Mouse (Mus musculus) A20 (cell line): ENCODE measurements around the gene Mas1.
"Not testable (repeated sequence)": the region's sequence is repeated elsewhere in the genome, so short reads cannot be mapped to it uniquely, and the experiment has no call there.

ENCODE experiments used
- DNase-seq: peaks from one replicate; pipeline ENCODE4 v3.0.0-alpha.2; 2011; ENCODE audit warnings: low read depth, low spot score

The Mas1 gene

GRCm38 (mm10) chr17:12868043-12868442 is at the start of gene Mas1:
Gene Mas1, minus strand, starts transcription at chr17:12868143.
- DNase-seq = no peak

GRCm38 (mm10) chr17:12916588-12917380 is 48.8 kb upstream of the Mas1 start:
- no peak for DNase-seq

GRCm38 (mm10) chr17:12915881-12916583 is 48.1 kb upstream of the Mas1 start, which contains the start of gene Mrpl18:
Gene Mrpl18, minus strand, starts transcription at chr17:12916345.
- DNase-seq = peak; percentile 100

GRCm38 (mm10) chr17:12915488-12915880 is 47.5 kb upstream of the Mas1 start, which contains the start of gene Tcp1:
Gene Tcp1, plus strand, starts transcription at chr17:12915701.
- peak; percentile 55 for DNase-seq

- DNase-seq = no peak
Measured at GRCm38 (mm10) chr17:12910391-12910790, 42.4 kb upstream of the Mas1 start.

GRCm38 (mm10) chr17:12909361-12910280 is 41.7 kb upstream of the Mas1 start, which contains the start of gene Pnldc1:
Gene Pnldc1, minus strand, starts transcription at chr17:12910230.
- DNase-seq = no peak

- DNase-seq = no peak
Measured at GRCm38 (mm10) chr17:12906436-12906835, 38.5 kb upstream of the Mas1 start.

- no peak for DNase-seq
Measured at GRCm38 (mm10) chr17:12905810-12906209, 37.9 kb upstream of the Mas1 start.

GRCm38 (mm10) chr17:12904349-12904748 is 36.4 kb upstream of the Mas1 start:
- DNase-seq = no peak

- DNase-seq = no peak
Measured at GRCm38 (mm10) chr17:12903372-12904333, 35.7 kb upstream of the Mas1 start.

GRCm38 (mm10) chr17:12902291-12902690 is 34.3 kb upstream of the Mas1 start:
- DNase-seq = no peak

- DNase-seq = not testable (repeated sequence)
Measured at GRCm38 (mm10) chr17:12898607-12899006, 30.7 kb upstream of the Mas1 start.

- no peak for DNase-seq
Measured at GRCm38 (mm10) chr17:12897674-12898073, 29.7 kb upstream of the Mas1 start.

- no peak for DNase-seq
Measured at GRCm38 (mm10) chr17:12892033-12892432, 24.1 kb upstream of the Mas1 start.

- no peak for DNase-seq
Measured at GRCm38 (mm10) chr17:12891054-12891453, 23.1 kb upstream of the Mas1 start.

- DNase-seq = no peak
Measured at GRCm38 (mm10) chr17:12887021-12887775, 19.3 kb upstream of the Mas1 start.

GRCm38 (mm10) chr17:12886620-12887019 is 18.7 kb upstream of the Mas1 start:
- DNase-seq = peak; percentile 70

GRCm38 (mm10) chr17:12881216-12881615 is 13.3 kb upstream of the Mas1 start:
- DNase-seq = no peak

GRCm38 (mm10) chr17:12880178-12880577 is 12.2 kb upstream of the Mas1 start:
- peak; percentile 82 for DNase-seq

- no peak for DNase-seq
Measured at GRCm38 (mm10) chr17:12875734-12876133, 7.8 kb upstream of the Mas1 start, which contains the start of gene Mrgprh. Gene Mrgprh, plus strand, starts transcription at chr17:12876034.
